Mouse (Mus musculus): Measurements from ENCODE around the gene 1700122O11Rik.

1700122O11Rik gene

DNA sequence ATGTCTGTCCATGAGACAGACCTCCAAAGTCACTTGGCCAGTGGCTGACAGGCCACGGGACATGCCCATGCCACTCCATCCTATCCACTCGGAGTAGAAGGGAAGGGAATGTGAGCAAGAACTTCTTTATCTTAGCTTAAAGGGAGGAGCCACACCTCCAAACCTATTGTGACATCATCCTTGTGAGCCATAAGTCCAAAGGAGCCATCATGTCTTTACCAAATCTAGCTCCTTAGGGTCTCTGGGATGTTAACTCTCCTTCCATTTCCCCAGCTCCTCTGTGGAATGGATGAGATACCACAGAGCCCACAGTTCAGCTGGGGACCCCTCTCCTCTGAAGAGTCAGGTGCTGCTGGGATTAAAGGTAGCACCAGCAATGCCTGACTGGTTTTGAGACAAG, at the start of gene 1700122O11Rik:
Gene 1700122O11Rik, minus strand, starts transcription at position 101 of the 400 bp plus-strand sequence.
- in situ Hi-C loops (cut with MboI; ENCODE audit: low pct_unique_long_range_greater_than_20kb in 1 of 2, low sequenced_read_pairs in 2 of 2, unreplicated experiment in 1 of 2) = no loop called here

DNA sequence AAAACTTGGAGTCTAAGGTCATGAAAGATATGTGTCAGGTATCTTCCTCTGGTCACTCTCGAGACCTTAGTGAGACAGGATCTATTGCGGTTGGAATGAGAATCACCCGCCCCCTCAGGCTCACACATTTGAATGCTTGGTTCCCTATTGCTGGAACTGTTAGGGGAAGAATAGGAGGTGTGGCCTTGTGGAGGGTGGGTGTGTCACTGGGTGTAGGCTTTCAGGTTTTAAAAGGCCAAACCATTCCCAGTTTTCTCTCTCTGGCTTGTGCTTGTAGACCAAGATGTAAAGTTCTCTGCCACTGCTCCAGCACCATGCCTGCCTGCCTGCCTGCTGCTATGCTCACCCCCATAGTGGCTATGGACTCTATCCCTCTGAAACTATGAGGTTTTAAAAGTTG, 42.5 kb upstream of the 1700122O11Rik start:
- in situ Hi-C loops (cut with MboI; ENCODE audit: low pct_unique_long_range_greater_than_20kb in 1 of 2, low sequenced_read_pairs in 2 of 2, unreplicated experiment in 1 of 2) = no loop called here

DNA sequence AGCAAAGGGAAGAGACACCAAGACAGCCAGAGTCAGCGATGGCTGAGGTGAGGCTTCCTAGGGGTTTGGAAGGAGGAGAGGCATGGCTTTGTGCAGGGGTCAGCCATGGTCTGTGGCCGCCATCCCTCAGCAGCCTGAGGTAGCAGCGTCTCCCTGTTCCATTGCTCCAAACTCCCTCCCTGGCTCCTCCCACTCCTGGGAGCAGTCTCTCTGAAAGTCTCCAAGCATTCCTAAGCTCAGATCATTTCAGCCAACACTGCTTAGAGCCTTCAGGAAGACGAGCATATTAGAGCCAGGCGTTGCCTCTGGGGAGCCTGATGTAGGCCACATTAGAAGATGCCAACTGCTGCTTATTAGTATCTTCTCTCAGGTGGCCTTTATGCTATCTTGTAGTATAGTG, 29.6 kb upstream of the 1700122O11Rik start:
- in situ Hi-C loops (cut with MboI; ENCODE audit: low pct_unique_long_range_greater_than_20kb in 1 of 2, low sequenced_read_pairs in 2 of 2, unreplicated experiment in 1 of 2) = no loop called here

DNA sequence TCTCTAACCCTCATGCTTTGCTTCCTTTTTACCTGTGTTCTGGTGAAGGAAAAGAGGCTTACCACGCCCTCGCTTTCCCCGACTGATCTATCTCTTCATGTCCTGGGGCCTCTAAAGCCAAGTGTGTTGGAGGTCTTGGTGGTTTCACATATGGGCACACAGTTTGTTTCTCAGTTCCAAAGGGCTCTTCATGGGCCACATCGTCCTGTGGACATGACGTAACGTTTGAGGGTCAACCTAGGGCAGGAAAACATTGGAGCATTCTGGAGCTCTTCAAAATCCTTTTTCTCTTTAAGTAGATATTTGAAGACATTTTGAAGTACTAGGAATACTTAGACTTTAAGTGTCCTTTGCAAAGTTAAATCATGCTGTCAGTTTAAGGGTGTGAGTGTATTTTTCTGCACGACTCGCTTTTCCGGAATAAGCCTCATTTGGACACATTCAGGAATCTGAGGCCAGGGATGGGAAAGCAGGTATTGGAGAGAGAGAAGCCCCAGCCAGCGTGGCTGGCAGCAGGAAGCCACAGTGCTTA, 29.1 kb upstream of the 1700122O11Rik start:
- in situ Hi-C loops (cut with MboI; ENCODE audit: low pct_unique_long_range_greater_than_20kb in 1 of 2, low sequenced_read_pairs in 2 of 2, unreplicated experiment in 1 of 2) = no loop called here

DNA sequence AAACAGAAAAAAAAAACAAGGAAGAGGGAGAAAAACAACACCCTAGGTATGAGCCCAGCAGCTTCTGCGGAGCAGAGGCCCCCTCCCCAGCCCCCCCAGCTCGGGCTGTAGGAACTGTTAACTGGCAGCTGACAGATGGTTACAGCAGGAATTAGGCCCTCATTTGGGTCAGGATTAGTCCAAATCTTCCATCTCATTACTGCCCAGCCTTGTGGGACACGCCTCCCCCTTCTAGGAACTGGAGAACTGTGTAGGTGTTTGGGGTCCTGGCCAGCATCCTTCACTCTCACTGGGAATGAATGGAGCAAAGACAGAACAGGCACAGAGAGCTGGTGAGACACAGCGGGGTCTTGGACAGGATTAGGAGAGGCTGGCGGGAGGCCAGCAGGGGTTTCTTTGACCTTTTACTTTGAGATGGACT, 27.0 kb upstream of the 1700122O11Rik start:
- in situ Hi-C loops (cut with MboI; ENCODE audit: low pct_unique_long_range_greater_than_20kb in 1 of 2, low sequenced_read_pairs in 2 of 2, unreplicated experiment in 1 of 2) = no loop called here

DNA sequence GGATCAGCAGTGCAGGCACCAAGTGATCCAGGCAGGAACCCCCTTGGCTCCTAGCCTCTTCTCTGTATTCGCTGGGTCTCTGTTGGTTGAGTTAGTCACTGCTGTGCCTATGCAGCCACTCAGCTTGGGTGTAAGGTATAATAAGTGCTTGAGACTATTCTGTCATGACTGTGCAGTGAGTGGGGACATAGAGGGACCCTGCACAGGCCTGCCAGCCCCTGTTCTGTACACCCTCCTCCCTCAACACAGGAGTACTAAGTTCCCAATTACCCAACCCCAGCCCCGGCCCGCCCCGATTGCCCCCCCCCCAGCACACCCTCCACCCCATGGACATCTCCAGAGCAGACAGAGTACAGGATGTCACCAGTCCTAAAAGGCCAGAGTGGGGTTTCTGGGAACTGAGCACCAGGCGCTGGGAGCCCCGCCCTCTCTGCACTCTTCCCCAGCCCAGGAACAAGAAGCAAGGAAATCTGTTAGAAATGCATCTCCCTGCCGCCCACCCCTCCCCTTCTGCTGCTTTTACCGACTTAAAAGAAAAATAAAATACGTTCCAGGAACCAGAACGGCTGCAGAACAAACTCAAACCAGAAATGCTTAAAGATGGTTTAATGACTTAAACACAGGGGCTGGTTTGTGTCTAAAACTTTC, 26.2 kb upstream of the 1700122O11Rik start:
- in situ Hi-C loops (cut with MboI; ENCODE audit: low pct_unique_long_range_greater_than_20kb in 1 of 2, low sequenced_read_pairs in 2 of 2, unreplicated experiment in 1 of 2) = no loop called here

DNA sequence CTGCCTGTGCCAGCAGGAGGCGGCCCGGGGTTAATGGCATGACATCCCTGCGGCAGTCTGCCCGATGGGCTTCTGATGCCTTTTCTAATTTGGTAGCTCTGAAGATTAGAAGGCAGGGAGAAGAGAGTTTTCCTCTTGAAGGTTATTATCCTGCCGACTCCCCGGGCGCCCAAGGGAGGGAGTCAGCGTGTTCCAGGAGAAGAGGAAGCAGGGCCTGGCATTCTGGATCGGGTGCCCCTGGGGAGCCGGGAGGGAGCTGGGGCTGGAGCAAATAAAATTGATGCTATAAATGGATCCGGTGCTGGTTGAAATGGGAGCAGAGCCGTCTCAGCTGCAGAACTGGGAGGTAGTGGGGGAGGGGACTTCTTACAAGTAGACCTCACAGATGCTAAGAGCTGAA, 19.3 kb upstream of the 1700122O11Rik start:
- in situ Hi-C loops (cut with MboI; ENCODE audit: low pct_unique_long_range_greater_than_20kb in 1 of 2, low sequenced_read_pairs in 2 of 2, unreplicated experiment in 1 of 2) = loop anchor here in 1 of 2 experiments (5.0 kb wide), 1 partner anchor 40 kb away; no protein-coding TSS in a partner anchor

DNA sequence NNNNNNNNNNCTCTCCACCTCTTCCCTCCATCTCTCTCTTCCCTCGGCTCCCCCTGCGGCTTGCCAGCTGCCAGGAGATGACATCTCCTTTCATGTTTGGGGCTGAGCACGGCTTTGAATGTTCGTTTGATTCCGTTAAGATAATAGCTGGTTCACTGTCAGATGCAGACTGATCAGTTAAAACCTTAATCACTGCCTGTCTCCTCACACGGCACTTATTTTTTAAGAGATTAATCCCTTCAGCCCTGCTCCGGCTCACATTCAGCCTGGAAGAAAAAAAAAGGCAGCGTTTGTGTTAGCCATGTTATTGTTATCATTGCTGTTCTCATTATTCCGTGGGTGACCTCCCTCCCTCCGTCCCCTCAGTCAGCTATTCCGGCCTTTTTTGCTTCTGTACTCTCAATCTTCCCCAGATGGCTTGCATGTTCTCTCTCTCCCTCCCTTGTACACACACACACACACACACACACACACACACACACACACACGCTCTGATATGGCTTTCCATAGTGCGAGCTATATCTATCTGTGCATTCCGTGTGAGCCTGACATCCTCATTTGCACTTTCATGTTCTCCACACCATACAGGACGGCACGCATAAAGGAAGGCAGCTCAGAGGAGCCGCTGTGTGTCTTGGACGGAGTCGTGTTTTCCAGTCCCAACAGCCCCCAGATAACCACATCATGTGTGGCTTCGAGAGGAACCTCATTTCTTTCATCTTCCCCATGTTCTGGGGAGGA, 17.2 kb upstream of the 1700122O11Rik start:
- in situ Hi-C loops (cut with MboI; ENCODE audit: low pct_unique_long_range_greater_than_20kb in 1 of 2, low sequenced_read_pairs in 2 of 2, unreplicated experiment in 1 of 2) = loop anchor here in 1 of 2 experiments (5.0 kb wide), 1 partner anchor 42 kb away; no protein-coding TSS in a partner anchor

DNA sequence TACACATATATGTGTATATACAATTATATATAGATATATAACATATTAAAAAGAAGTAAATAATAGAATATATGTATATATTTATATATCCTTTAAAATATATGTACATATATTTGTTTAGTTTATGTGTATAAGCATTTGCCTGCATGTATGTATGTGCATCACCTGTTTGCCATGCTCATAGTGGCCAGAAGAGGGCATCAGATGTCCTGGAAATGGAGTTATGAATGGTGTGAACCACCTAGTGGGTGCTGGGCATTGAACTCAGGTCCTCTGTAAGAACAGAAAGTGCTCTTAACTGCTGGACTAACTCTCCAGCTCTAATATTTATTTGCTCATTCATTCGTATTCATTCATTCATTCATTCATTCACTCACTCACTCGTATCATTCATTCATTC, 15.6 kb upstream of the 1700122O11Rik start:
- in situ Hi-C loops (cut with MboI; ENCODE audit: low pct_unique_long_range_greater_than_20kb in 1 of 2, low sequenced_read_pairs in 2 of 2, unreplicated experiment in 1 of 2) = no loop called here

DNA sequence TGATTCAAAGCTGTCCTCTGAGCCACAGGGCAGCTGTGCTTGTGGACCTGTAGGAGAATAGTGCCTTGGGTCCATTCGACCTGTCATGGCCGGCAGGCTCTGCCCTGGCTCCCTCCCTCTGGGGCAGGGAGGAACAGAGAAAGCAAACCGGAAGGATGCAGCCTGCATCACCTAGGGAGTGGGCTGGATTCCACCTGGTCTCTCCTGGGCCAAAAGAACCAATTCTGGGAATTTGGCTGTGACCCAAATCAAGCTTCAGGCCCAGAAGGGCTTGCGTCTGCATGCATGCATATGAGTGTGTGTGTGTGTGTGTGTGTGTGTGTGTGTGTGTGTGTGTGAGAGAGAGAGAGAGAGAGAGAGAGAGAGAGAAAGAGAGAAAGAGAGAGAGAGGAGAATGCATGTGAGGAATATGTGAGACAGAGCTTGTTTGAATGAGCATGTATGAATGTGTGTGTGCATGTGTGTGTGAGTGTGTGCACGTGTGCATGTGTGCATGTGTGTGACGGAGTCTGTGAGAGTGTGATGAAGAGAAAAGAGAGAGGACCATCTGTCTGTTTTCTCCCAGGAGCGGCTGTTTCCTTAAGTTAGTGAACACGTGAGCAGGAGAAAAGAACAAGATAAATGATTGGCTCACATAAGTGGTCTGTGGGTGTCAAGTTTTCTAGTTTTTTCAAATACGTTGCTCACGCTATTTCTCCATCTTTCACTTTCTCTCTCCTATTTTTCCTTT, 14.4 kb upstream of the 1700122O11Rik start:
- in situ Hi-C loops (cut with MboI; ENCODE audit: low pct_unique_long_range_greater_than_20kb in 1 of 2, low sequenced_read_pairs in 2 of 2, unreplicated experiment in 1 of 2) = no loop called here

DNA sequence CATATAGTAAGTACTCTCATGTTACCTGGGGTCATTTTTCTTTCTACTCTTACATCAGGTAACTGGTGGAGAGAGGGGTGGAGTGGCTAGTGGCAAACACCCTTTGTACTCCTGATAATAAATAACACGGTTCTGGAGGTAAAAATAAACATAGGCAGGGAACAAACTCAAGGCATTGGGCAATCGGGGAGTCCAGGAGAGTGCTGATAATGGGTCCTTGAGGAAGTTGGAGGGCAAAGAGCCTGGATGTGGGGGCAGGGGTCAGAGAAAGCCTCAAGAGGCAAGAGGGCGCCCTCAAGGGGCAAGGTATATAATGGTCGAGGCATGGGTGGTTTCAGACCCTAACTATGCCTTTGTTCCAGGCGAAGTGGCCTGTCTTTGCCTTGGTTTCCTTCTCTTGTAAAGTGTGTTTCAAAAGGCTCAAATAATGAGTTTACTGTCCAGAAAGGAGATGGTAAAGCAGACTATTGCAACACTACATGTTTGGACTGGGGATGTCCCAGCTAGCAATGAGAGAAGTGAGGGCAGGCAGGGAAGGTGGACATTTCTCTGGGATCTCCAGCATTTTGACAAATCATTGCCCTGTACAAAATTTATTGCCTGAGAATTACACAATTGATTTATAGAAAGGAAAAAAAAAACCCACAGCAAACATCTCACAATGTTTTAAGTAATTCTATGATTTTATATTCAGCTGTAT, 13.7 kb upstream of the 1700122O11Rik start:
- in situ Hi-C loops (cut with MboI; ENCODE audit: low pct_unique_long_range_greater_than_20kb in 1 of 2, low sequenced_read_pairs in 2 of 2, unreplicated experiment in 1 of 2) = no loop called here

DNA sequence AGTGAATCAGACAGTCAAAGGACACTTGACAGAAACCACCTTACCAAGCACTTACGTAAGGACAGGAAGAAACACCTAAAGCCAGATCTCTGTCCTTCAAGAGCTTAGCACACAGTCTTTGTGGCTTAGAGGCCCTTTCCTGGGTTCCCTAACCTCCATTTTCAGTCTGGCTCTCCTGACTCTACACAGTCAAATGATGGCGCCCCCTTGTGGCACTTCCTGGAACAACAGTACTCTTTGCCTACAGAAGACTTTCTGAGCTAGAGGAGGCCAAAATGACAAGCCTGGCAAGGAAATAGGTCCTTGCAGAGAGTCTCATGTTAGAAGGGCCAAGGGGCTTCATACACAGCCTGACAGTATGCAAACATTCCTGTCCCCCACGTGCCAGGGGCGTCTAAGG, 7.5 kb upstream of the 1700122O11Rik start:
- in situ Hi-C loops (cut with MboI; ENCODE audit: low pct_unique_long_range_greater_than_20kb in 1 of 2, low sequenced_read_pairs in 2 of 2, unreplicated experiment in 1 of 2) = loop anchor here in 1 of 2 experiments (10.0 kb wide), 1 partner anchor 49 kb away; no protein-coding TSS in a partner anchor

DNA sequence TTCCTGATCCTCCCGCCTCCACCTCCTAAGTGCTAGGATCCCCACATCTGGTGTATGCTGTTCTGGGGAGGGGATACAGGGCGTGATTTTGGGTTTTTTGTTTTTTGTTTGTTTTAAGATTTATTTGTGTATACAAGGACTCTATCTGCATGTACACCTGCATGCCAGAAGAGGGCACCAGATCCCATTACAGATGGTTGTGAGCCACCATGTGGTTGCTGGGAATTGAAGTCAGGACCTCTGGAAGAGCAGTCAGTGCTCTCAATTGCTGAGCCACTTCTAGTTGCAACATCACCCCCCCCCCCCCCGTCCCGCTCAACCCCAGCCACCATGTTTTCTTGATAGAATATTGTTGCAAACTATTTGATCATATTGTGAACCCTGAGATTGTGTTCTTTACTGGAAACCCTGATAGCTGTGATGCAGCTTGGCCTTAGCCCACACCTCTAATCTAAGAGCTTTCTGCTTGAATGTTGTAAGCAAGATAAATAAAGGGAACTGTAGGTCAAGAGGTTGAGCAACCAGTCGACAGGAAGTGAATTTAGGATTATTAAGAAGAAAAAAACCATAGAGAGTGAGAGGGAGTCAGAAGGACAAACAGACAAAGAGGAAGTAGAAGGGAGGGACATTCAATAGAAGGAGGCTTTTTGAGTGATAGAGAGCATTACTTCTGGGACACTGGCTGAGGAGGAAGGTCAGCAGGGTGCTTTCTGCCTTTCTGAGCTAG, 5.2 kb upstream of the 1700122O11Rik start:
- in situ Hi-C loops (cut with MboI; ENCODE audit: low pct_unique_long_range_greater_than_20kb in 1 of 2, low sequenced_read_pairs in 2 of 2, unreplicated experiment in 1 of 2) = loop anchor here in 1 of 2 experiments (10.0 kb wide), 1 partner anchor 51 kb away; no protein-coding TSS in a partner anchor

DNA sequence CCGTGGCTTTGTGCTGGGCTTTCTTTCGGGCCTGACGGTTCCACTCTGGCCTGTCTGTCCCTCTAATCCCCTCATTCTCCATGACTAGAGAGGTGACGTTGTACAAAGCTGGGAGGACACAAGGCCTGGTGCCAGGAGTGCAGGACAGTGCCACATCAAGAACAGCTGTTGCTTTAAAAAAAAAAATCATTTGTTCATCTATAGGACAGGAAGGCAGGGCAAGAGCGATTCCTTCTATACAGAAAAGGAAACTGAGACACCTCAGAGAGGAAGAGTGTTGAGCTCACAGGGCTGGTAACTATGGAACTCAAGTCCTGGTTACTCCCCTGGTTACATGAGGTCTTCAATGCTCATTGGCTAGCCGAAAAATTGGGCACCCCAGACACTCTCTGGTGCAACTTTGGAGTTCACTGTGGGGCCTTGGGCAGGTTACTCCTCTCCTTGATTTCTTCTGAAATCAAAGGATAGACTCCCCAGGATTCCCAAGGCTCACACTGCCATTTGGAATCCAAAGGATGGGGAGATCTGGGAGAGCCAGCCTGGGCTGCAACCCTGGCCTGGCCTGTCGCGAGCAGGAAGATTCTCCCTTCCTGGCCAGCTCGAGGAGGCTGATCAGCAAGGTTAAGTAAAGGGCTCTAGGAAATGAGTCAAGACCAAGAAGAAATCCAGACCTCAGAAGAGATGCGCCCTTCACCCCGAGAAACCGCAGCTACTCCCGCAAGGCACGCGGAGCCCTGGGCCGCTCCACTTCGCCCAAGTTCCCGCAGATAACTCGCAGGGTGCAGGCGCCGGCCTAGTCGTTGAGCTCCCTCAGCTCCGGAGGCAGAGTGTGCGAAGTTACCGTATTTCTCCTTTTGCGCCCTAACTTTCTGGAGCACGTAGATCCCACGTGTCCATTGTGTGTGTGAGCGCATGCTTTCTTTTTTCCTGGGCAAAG, 3.5 kb upstream of the 1700122O11Rik start:
- in situ Hi-C loops (cut with MboI; ENCODE audit: low pct_unique_long_range_greater_than_20kb in 1 of 2, low sequenced_read_pairs in 2 of 2, unreplicated experiment in 1 of 2) = loop anchor here in 1 of 2 experiments (10.0 kb wide), 1 partner anchor 53 kb away; no protein-coding TSS in a partner anchor

DNA sequence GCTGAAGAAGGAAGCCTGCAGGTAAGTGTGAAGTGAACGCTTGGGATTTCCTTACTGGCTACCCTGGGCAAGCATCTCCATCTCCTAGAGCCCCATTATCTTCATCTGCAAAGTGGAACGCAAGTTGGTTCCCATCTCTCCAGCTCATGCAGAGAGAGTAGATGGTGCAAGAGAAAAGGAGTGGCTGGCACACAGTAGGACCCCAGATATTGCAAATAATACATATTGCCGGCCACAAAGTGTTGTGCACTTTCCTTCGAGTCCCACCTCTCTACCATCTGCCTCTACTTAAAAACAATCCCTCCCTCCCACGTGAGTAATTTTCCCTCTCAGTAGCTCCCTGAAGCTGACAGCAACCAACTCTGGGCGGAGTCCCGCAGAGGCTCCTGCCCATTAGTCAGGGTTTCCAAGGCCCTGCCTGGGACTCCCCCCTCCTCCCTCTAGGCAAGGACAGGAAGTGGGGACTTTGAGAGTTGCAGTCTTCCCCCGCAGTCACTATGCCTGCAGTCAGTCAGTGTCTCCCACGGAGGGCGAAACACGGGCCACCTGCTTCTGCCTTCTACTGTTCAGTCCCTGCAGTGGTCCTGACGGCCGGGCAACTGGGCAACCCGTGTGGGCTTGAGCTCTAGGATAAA, 1.3 kb upstream of the 1700122O11Rik start:
- in situ Hi-C loops (cut with MboI; ENCODE audit: low pct_unique_long_range_greater_than_20kb in 1 of 2, low sequenced_read_pairs in 2 of 2, unreplicated experiment in 1 of 2) = no loop called here

DNA sequence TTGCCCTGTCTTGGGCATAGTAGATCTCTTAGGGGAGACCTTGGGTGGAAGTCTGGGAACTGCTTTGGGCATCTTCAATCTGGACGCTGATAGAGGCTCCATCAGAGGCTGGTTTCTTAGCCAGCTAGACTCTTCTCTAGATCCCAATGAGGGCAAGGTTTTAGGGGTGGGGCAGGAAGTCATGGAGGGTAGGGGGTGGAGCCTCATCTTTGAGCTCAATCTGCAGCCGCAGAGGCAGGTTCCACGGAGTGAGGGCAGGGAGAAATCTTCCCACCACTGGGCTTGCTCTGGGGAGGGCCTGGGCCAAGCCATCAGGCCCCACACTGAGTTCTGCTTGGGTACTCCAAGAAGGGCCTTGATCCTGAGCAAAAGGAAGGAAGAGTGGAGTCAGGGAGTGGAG, 1.2 kb downstream of the 1700122O11Rik start:
- in situ Hi-C loops (cut with MboI; ENCODE audit: low pct_unique_long_range_greater_than_20kb in 1 of 2, low sequenced_read_pairs in 2 of 2, unreplicated experiment in 1 of 2) = no loop called here
